Mouse (Mus musculus): ENCODE results near the gene Elf4.

Elf4 gene

DNA sequence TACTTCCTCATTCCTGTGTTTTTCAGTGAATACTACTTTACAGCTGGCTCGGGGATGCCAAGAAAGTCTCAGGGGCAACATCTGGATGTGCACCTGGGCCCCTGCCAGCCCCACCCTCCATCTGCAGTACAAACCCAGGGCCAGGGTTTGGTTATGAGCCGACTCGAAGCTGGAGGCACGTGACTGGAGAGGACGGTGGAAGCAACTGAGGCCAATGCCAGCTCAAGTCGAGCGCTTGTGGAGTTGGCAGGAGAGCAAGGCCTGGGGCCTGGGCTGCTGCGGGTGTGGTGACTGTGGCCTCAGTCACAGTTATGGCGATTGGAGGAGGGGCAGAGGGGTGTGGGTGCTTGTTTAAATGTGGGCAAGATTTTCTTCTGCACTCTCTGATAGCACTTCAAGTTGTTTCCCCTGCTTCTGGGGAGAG, 27.4 kb downstream of the Elf4 start:
- DNase-seq, result no peak

DNA sequence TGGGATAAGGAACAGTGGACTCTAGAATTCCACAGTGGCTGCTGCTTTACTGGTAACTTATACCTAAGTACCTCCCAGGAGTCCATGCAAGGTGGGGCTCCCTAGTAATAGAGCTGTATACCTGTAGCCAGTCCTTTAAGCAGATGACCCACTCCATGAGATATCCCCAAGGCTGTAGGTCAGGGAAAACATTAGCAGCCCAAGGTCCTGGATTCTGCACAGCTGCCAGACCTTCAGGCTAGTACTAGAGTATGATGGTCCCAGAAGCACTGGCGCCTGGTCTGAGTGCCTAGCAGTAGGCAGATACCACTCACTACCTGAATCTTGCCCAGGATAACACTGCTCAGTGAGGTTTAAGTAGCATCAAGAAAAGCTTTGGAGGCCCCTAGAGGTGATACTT, 28.7 kb downstream of the Elf4 start:
- no peak for DNase-seq

DNA sequence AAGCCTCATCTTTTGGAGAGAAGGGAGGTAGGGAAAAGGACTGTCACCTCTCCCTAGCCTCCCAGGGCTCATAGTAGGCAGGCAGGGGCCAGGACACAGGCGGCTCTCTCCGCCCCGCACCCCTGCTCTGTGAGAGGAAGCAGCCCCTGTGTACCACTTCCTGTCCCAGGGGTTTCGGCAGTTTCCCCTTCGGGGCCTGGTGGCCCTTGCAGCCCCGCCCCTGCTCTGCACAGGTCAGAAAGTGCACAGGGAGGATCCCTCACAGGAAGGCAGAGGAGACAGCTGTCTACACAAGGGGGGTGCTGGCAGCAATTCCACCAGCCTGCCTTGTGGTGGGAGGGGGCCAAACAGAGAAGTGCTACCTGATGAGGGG, 29.4 kb downstream of the Elf4 start:
- DNase-seq, result no peak

- no peak for DNase-seq
These were observed 30.1 kb downstream of the Elf4 start for GRCm38 (mm10) chrX:48432599-48433526.

DNA sequence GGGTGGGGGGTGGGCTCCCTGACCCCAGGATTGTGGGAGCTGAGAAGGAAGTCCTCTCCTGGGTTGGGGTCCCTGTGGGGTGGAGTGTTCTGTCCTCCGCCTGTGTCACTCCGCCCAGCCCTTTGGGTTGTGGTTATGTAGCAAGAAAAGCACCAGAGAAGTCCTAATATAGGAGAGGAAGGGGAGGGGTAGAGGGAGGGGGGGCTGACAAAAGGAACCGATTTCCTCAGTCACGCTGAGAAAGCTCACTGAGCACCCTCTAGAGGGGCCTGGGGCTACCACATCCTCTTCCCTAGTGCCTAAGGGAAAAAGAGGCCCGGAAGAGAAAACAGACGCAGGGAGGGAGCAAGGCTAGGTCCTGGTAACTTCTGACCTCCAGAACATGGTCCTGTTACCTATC, 33.4 kb downstream of the Elf4 start:
- no peak for DNase-seq

GRCm38 (mm10) chrX:48429100-48429499, 33.8 kb downstream of the Elf4 start:
- no peak for DNase-seq

GRCm38 (mm10) chrX:48428642-48429041, 34.3 kb downstream of the Elf4 start:
- DNase-seq, result no peak

GRCm38 (mm10) chrX:48428241-48428640, 34.7 kb downstream of the Elf4 start:
- DNase-seq, result no peak

DNA sequence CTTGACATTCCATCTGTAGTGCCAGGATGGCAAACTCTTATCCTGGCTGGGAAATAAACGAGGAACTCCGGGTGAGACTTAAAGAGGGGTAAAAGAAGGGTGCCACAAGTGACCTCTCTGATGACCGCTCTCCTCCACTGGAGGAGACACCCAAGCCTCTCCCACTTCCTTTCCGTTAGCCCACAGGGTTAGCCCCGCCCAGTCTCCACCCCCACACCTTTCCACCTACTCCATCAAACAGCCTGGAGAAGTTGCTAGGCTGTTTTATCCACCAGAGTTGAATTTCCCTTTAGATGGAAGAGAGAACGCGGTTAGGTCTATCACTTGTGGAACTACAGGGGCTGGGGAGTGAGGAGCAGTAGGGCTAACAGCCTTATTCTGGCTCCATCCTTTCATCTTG, 37.7 kb downstream of the Elf4 start:
- DNase-seq, result no peak

- DNase-seq, result peak; percentile 11
These were observed 38.3 kb downstream of the Elf4 start for GRCm38 (mm10) chrX:48424583-48424982.

DNA sequence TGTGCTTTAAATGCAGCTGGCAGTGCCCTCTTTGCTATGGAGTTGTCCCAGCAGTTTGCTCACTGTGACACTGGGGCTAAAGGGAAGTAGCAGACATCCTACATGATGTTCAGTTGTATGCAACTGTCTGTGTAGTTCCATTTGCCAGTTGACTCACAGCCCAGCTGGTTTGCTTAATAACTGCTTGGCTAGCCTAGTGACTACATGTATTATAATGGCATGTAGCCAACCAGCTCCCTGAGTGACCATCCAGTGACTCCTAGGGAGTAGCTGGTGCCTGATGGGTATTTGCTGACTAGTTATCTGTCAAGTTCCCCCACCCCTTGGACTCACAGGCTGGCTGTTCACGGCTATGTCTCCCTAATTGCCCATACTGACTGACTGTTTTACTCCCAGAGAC, 39.3 kb downstream of the Elf4 start:
- DNase-seq, result no peak

DNA sequence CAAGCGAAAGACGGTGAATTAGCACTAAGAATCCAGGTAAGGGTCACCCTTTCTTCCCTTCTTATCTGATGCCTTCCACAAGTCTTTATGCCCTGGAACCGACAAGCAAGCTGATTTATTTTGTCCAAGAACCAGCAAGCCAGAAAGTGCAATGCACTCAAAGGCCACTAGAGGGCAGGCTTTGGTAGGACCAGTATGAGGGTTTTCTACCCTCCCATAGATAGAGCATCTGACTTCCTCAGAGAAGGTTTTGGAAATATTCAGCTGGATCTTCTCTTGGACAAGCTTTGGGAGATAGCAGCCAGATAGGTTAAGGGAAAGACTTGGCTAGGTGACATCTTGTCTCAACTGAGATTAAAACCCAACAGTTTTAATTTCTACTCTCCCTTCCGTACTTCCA, 39.9 kb downstream of the Elf4 start:
- peak; percentile 65 for DNase-seq

GRCm38 (mm10) chrX:48418417-48418816, 44.5 kb downstream of the Elf4 start:
- no peak for DNase-seq

GRCm38 (mm10) chrX:48414291-48414690, 48.6 kb downstream of the Elf4 start:
- DNase-seq, result no peak

DNA sequence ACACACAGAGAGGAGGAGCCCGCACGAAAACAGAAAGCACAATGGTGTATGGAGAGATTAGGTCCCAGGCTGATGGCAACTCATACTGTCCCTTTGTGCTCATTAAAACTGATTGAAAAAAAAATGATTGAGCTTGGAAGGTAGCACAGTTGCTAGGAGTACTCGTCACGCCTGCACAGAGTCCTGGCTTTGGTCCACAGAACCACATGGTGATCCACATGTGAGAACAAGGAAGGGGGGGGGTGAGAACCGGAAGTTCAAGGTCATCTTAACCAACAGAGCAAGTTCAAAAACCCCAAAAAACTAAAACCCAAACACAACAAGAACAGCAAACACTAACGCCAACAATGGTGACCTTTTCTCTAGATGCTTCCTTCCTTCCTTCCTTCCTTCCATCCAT, 50.3 kb downstream of the Elf4 start:
- no peak for DNase-seq

DNA sequence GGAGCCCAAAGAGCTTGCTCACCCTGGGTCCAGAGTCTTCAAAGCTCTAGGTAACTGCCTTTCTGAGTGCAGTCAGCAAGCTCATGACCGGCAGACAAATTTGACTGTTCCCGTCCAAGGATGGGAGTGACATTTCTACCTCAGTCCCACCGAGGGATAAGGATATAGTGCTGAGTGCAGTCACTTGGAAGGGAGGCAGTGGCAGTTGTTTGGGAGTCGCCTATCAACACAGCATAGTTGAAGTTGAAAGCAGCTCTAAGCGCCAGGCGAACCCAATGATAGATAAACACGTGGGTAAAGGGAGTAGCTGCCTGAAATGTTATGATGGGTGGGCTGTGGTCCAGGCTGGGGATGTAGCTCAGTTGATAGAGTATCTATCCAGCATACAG, 52.5 kb downstream of the Elf4 start:
- DNase-seq, result no peak

DNA sequence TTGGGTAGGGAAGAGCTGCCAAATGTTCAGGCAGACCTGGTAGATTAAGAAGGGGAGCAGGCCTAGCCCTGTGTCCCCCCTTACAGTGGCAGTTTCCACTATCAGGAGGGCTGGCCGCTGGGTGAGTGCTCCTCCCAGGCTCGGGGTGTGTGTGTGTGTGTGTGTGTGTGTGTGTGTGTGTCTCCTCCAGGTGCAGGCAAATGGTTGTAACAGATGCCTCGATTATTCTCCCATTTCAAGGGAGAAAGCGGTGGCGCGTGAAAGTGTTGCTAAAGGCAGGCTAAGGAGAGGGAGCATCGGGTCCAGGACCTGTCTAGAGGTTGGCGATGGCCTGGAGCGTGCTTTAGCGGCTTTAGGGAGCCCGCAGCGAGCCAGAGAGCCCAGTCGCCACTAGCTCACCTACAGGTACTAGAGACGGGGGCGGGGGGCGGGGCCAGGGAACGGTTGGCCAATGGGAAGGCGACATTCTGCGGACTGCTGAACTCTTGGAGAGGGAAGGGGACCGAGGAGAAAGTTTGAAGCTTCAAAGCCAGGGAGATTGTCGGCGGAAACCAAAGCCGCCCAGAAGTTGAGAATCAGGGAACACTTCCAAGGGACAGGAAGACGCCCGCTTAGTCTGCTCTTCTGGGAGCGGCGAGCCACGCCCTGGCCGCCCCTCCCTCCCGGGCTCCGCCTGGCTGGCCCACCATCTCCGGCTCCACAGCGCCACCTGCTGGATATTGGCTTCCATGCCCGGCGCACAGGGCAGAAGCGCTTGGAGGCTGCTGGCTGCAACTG, 53.1 kb downstream of the Elf4 start:
- peak; percentile 87 for DNase-seq

- no peak for DNase-seq
These were observed 57.8 kb downstream of the Elf4 start for GRCm38 (mm10) chrX:48405141-48405540.

DNA sequence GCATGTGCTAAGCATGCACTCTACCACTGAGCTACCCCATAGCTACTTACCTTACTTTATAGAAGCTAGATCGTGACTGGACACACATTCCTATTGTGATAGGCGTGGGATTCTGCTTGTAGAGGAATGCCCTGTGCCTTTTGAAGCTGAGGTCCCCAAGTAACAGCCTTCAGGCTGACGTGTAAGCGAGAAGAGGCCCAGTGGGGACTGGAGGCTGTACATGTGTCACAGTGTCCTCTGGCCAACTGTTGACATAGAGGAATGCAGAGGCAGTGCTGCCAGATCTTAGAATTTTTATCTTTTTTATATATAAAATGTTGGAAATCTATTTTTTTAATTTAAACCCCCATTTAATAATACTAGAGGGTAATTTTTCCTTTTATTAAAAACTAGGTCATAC, 62.9 kb downstream of the Elf4 start:
- DNase-seq, result no peak

GRCm38 (mm10) chrX:48389380-48389779, 73.6 kb downstream of the Elf4 start:
- no peak for DNase-seq

DNA sequence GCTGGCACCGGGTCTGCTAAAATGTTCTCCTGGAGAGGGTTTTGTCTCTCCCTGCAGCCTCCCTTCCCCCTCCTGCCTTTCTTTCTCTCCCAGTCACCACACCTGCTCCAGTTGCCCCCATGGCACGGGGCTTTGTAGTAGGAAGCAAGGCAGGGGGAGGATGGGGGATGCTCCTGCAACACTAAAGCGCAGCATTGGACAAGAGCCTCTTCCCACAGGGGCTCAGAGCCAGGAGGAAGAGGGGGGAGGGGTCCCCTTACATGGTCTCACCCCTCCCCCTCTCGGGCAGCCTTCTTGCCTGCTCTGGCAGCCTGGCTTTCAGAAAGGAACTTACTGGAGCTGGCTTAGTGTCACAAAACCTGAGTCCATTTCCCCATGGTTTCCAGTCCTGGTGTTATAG, 77.0 kb downstream of the Elf4 start:
- DNase-seq, result no peak

- DNase-seq, result peak; percentile 32
These were observed 79.3 kb downstream of the Elf4 start for GRCm38 (mm10) chrX:48383643-48384042.

- no peak for DNase-seq
These were observed 95.1 kb downstream of the Elf4 start for GRCm38 (mm10) chrX:48367841-48368240.
